Comparison of ENCODE assay signal across 8 mouse cellular contexts in the genomic region with DNA sequence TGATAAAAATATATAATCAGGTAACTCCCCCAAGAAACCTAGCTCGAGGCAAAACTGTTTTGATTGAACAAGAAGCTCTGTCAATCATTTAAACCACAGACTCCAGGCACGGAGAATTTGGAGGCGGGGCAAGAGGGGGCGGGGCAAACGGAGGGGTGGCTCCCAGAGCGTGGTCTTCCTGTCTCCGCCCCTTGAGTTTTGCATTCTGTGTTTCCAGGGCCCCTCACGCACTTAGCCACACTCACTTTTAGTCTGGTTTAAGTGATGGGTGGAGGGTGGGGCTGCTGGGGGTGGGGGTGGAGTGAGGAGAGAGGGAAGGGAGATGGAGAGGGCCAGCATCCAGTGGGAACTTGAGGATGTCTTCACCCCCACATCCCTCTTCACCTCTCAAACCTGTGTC. TPM values are rescaled to one million over a fixed set of nuclear protein-coding genes. Genes with fewer than 3 reads are reported as not detected.
DNase-seq lines count a peak whose midpoint lies in the region; ATAC-seq lines count a peak whose summit lies in the region.

No protein-coding gene starts in this region.

- peak overlapping the region; percentile 96 for H3K4me2 ChIP-seq in hindbrain, embryonic 14.5 days (replicated peaks)
- H3K4me2 ChIP-seq in stomach, embryonic 14.5 days (replicated peaks; ENCODE audit: low read depth, low read length): peak overlapping the region; percentile 83

- H3K4me3 ChIP-seq in hindbrain, embryonic 14.5 days (replicated peaks; ENCODE audit: low read length): peak overlapping the region; percentile 52
- H3K4me3 ChIP-seq in stomach, embryonic 14.5 days (ENCODE audit: low read depth, low read length): peak overlapping the region; percentile 69

- H3K9me3 ChIP-seq in hindbrain, embryonic 14.5 days (ENCODE audit: control insufficient read depth, low read length): no peaks in the 10 kb centered on the region
- H3K9me3 ChIP-seq in stomach, embryonic 14.5 days (ENCODE audit: control insufficient read depth, low read depth, low read length): no peaks in the 10 kb centered on the region

- peaks cover 48% of the 10 kb centered on the region for H3K4me1 ChIP-seq in hindbrain, embryonic 14.5 days (replicated peaks; ENCODE audit: control insufficient read depth, insufficient read depth, low read length)
- peaks cover 22% of the 10 kb centered on the region for H3K4me1 ChIP-seq in stomach, embryonic 14.5 days (ENCODE audit: control insufficient read depth, insufficient read depth, low read length)

- no peak overlapping the region; the same call in 1 of the 2 replicates for H3K27ac ChIP-seq in hindbrain, embryonic 14.5 days
- H3K27ac ChIP-seq in stomach, embryonic 14.5 days (ENCODE audit: low read length): peak overlapping the region; percentile 98; the same call in 1 of the 2 replicates

- peaks cover 33% of the 10 kb centered on the region; the same call in 1 of the 2 replicates for H3K27me3 ChIP-seq in hindbrain, embryonic 14.5 days (ENCODE audit: control insufficient read depth, insufficient read depth, low read length)
- no peaks in the 10 kb centered on the region for H3K27me3 ChIP-seq in stomach, embryonic 14.5 days (ENCODE audit: control insufficient read depth, insufficient read depth, low read length)

- WGBS in hindbrain, embryonic 14.5 days: under 1% methylated on average over 8 of the region's 8 CpGs
- WGBS in stomach, embryonic 14.5 days: 2% methylated on average over 8 of the region's 8 CpGs

- ATAC-seq in CD4-positive, CD25-positive, alpha-beta regulatory T cell, adult 4 months: no peak
- ATAC-seq in hindbrain, embryonic 14.5 days (ENCODE audit: low FRiP score): peak; percentile 51; the same call in 1 of the 2 replicates
- peak; percentile 32 for ATAC-seq in megakaryocyte progenitor cell, adult 5-6 weeks (replicated peaks; ENCODE audit: poor library complexity)
- ATAC-seq in stomach, embryonic 14.5 days (ENCODE audit: insufficient number of reproducible peaks, insufficient read depth, low FRiP score, low read depth): peak; percentile 69

- DNase-seq in CD4-positive, CD25-positive, alpha-beta regulatory T cell, adult 2 months (ENCODE audit: low read depth, low spot score): peak; percentile 47
- peak; percentile 87 for DNase-seq in cerebellum, adult 9-10 months
- DNase-seq in frontal cortex, postnatal 10 days (ENCODE audit: low spot score in 2 of 2): peak; percentile 60 to 67
- DNase-seq in hindbrain, embryonic 14.5 days (ENCODE audit: low spot score): peak; percentile 82
- peak; percentile 63 to 68 for DNase-seq in layer of hippocampus, postnatal 36 days

- H3K9ac ChIP-seq in hindbrain, embryonic 14.5 days: peak overlapping the region; percentile 66; the same call in 1 of the 2 replicates
- H3K9ac ChIP-seq in stomach, embryonic 14.5 days (replicated peaks; ENCODE audit: low read depth, low read length): peak overlapping the region; percentile 86; the same call in 1 of the 2 replicates

- no peaks in the 10 kb centered on the region for H3K36me3 ChIP-seq in hindbrain, embryonic 14.5 days (replicated peaks; ENCODE audit: control insufficient read depth, insufficient read depth)
- H3K36me3 ChIP-seq in stomach, embryonic 14.5 days (ENCODE audit: control insufficient read depth, insufficient read depth, low read length): no peaks in the 10 kb centered on the region; the same call in 1 of the 2 replicates

RNA-seq across cellular contexts. Expression of gene Igfbp5, which starts 2.2 kb away (rescaled TPM):
- not detected for polyA plus RNA-seq in CD4-positive, CD25-positive, alpha-beta regulatory T cell, adult 4 months (2017; shearing (Covaris generic))
- 47.5 and 54.4 TPM in 2 replicates for polyA plus RNA-seq in hindbrain, embryonic 14.5 days (2014; fragmentation: Nextera tagmentation; extraction: Ambion mirVana)
- 10 to 100 TPM; 70.5 to 75.7 TPM for total RNA-seq in layer of hippocampus, postnatal 36 days (2021)
- total RNA-seq in megakaryocyte progenitor cell, adult 5-6 weeks (2015): 0.20 and 0.39 TPM in 2 replicates
- total RNA-seq in megakaryocyte progenitor cell, adult 5-6 weeks (2017): 0.07 and 0.12 TPM in 2 replicates
- 126 and 127 TPM in 2 replicates for polyA plus RNA-seq in stomach, embryonic 14.5 days (2014; fragmentation: Nextera tagmentation; extraction: Ambion mirVana)

RNA-seq across cellular contexts. Expression of gene Igfbp2, which starts 48.2 kb away (rescaled TPM):
- not detected for polyA plus RNA-seq in CD4-positive, CD25-positive, alpha-beta regulatory T cell, adult 4 months (2017; shearing (Covaris generic))
- polyA plus RNA-seq in hindbrain, embryonic 14.5 days (2014; fragmentation: Nextera tagmentation; extraction: Ambion mirVana): 443 and 473 TPM in 2 replicates
- total RNA-seq in layer of hippocampus, postnatal 36 days (2021): 10 to 100 TPM; 40.2 to 54.9 TPM
- not detected in 2 replicates for total RNA-seq in megakaryocyte progenitor cell, adult 5-6 weeks (2015)
- not detected in 2 replicates for total RNA-seq in megakaryocyte progenitor cell, adult 5-6 weeks (2017)
- 631 and 633 TPM in 2 replicates for polyA plus RNA-seq in stomach, embryonic 14.5 days (2014; fragmentation: Nextera tagmentation; extraction: Ambion mirVana)

Comparison
In these comparisons a context has a peak if more than half of its experiments do, and no peak if none do; other contexts are left out.
1. RNA of gene Igfbp5, which starts 2.2 kb away (polyA plus RNA-seq): 126 to 127 TPM in stomach, embryonic 14.5 days and 47.5 to 54.4 TPM in hindbrain, embryonic 14.5 days; not detected in CD4-positive, CD25-positive, alpha-beta regulatory T cell, adult 4 months; every median in the first group is over 10 times any median in the second.
2. RNA of gene Igfbp2, which starts 48.2 kb away (polyA plus RNA-seq): 631 to 633 TPM in stomach, embryonic 14.5 days and 443 to 473 TPM in hindbrain, embryonic 14.5 days; not detected in CD4-positive, CD25-positive, alpha-beta regulatory T cell, adult 4 months; every median in the first group is over 100 times any median in the second.
3. Peak in every context shown above with its lines, with median percentiles within 50 percentile points of each other: DNase-seq.